Mouse (Mus musculus): ENCODE measurements around the gene Gata5. TPM values are rescaled to one million over a fixed set of nuclear protein-coding genes. Genes with fewer than 3 reads are reported as not detected.
A peak's percentile ranks its signal among the peaks of the same experiment; 100 is the strongest.

Gata5 gene
- polyA plus RNA-seq, 1 experiment from 2014 or later = 1.9 TPM

DNA sequence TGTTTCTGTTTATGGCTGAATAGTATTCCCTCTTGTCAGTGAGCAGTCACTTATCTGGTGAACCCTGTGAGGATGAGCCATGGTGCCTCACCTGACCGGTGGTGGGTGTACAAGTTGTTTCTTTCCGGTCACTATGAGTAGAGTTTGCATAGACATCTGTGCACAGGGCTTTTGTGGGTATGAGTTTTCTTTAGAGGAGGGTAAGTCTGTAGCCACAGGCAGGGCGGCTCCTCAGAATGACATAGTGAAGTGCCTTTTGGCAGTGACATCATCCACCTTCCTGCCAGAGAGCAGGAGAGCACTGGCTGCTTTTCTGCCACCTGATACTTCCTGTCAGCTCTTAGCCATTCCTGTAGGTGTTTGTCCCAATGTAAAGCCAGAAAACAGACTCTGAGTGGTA, 29.0 kb downstream of the Gata5 start:
- ATAC-seq (replicated peaks; ENCODE audit: low FRiP score, low read depth) (no peak), DNase-seq (ENCODE audit: low spot score) (no peak)
- no peaks in the 10 kb centered on the region for H3K36me3 ChIP-seq (ENCODE audit: insufficient read depth, low read length)
- 84% methylated on average over 3 of the region's 3 CpGs for WGBS
- TF ChIP-seq CTCF (IDR thresholded peaks at IDR 0.05; ENCODE audit: low read depth) = no peak
- H3K27me3 ChIP-seq (ENCODE audit: insufficient read depth, low read length) = no peaks in the 10 kb centered on the region
- no peaks in the 10 kb centered on the region for H3K9me3 ChIP-seq (replicated peaks; ENCODE audit: low read length)
- no peak overlapping the region for H3K4me3 ChIP-seq (replicated peaks; ENCODE audit: low read depth, low read length)
- no peak overlapping the region for H3K4me2 ChIP-seq (ENCODE audit: low read length)
- H3K9ac ChIP-seq (ENCODE audit: low read depth, low read length) = no peak overlapping the region
- no peak overlapping the region for H3K27ac ChIP-seq
- no peaks in the 10 kb centered on the region for H3K4me1 ChIP-seq (replicated peaks; ENCODE audit: insufficient read depth, low read length)

DNA sequence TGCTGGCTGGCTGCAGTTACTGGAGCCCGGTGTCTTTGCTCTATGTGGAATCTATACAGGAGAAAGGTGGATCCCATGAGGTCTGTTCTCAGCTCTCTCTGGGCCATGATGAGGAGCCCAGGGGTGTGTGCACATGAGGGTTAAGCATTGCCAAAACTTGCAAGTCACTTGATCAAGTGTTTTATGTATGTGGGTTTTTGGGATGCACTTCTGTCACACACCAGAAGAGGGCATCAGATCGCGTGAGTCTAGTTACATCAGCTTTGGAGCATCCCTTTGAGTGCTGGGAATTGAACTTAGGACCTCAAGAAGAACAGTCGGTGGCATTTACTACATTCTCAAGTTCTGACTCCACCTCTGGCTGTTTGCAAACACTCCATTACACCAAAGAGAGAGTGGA, 29.9 kb downstream of the Gata5 start:
- DNase-seq (ENCODE audit: low spot score) (no peak), ATAC-seq (replicated peaks; ENCODE audit: low FRiP score, low read depth) (no peak)
- Histone ChIP-seq H3K9me3 (replicated peaks; ENCODE audit: low read length) (no peaks in the 10 kb centered on the region), H3K36me3 (ENCODE audit: insufficient read depth, low read length) (no peaks in the 10 kb centered on the region), H3K4me2 (ENCODE audit: low read length) (no peak overlapping the region), H3K4me3 (replicated peaks; ENCODE audit: low read depth, low read length) (no peak overlapping the region), H3K9ac (ENCODE audit: low read depth, low read length) (no peak overlapping the region), H3K4me1 (replicated peaks; ENCODE audit: insufficient read depth, low read length) (no peaks in the 10 kb centered on the region), H3K27me3 (ENCODE audit: insufficient read depth, low read length) (no peaks in the 10 kb centered on the region), H3K27ac (no peak overlapping the region)
- peak; percentile 25; the same call in 1 of the 2 replicates for TF ChIP-seq CTCF (IDR thresholded peaks at IDR 0.05; ENCODE audit: low read depth)
- 68% methylated on average over 4 of the region's 4 CpGs for WGBS

DNA sequence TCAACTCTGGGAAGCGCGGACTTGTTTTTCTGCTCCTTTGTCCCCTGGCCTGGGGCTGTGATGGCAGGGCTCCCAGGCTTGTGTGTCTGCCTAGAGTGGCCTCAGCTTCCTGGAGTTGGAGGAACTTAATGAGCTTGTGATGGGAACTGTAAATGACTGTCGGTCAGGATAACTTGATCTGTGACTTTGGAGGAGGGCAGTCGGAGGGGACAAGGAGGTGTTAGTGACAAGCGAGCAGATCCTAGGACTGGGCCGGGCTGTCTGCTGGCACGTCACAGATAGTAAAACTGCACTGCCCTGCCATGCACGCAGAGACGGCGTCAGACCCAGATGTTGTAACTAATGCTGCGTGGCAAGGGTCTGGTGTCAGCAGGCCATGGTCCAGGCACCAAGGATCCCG, 31.0 kb downstream of the Gata5 start:
- H3K9ac ChIP-seq (ENCODE audit: low read depth, low read length) = no peak overlapping the region
- H3K9me3 ChIP-seq (replicated peaks; ENCODE audit: low read length) = no peaks in the 10 kb centered on the region
- H3K27me3 ChIP-seq (ENCODE audit: insufficient read depth, low read length) = no peaks in the 10 kb centered on the region
- no peak overlapping the region for H3K4me2 ChIP-seq (ENCODE audit: low read length)
- H3K36me3 ChIP-seq (ENCODE audit: insufficient read depth, low read length) = no peaks in the 10 kb centered on the region
- 40% methylated on average over 12 of the region's 12 CpGs for WGBS
- TF ChIP-seq CTCF (IDR thresholded peaks at IDR 0.05; ENCODE audit: low read depth) = no peak
- ATAC-seq (replicated peaks; ENCODE audit: low FRiP score, low read depth) (no peak), DNase-seq (ENCODE audit: low spot score) (peak; percentile 18)
- H3K27ac ChIP-seq = no peak overlapping the region
- H3K4me1 ChIP-seq (replicated peaks; ENCODE audit: insufficient read depth, low read length) = no peaks in the 10 kb centered on the region
- H3K4me3 ChIP-seq (replicated peaks; ENCODE audit: low read depth, low read length) = no peak overlapping the region

DNA sequence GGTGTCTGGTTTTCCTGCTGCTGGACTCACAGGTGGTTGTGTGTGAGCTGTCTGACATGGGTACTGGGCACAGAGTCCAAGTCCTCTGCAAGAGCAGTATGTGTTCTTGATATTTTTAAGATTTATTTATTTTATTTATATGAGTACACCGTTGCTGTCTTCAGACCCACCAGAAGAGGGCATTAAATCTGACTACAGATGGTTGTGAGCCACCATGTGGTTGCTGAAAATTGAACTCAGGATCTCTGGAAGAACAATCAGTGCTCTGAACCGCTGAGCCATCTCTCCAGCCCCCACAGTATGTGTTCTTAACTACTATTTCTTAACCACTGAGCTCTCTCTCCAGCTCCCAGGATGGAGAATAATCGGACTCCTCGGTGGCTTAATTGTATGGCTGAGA, 32.3 kb downstream of the Gata5 start:
- Histone ChIP-seq H3K4me3 (replicated peaks; ENCODE audit: low read depth, low read length) (no peak overlapping the region), H3K9me3 (replicated peaks; ENCODE audit: low read length) (no peaks in the 10 kb centered on the region), H3K4me2 (ENCODE audit: low read length) (no peak overlapping the region), H3K4me1 (replicated peaks; ENCODE audit: insufficient read depth, low read length) (no peaks in the 10 kb centered on the region), H3K36me3 (ENCODE audit: insufficient read depth, low read length) (no peaks in the 10 kb centered on the region), H3K27ac (no peak overlapping the region), H3K27me3 (ENCODE audit: insufficient read depth, low read length) (no peaks in the 10 kb centered on the region), H3K9ac (ENCODE audit: low read depth, low read length) (no peak overlapping the region)
- WGBS = 85% methylated on average over 4 of the region's 4 CpGs
- DNase-seq (ENCODE audit: low spot score) = no peak
- TF ChIP-seq CTCF (IDR thresholded peaks at IDR 0.05; ENCODE audit: low read depth) = peak; percentile 19; the same call in 1 of the 2 replicates
- ATAC-seq (replicated peaks; ENCODE audit: low FRiP score, low read depth) = no peak

DNA sequence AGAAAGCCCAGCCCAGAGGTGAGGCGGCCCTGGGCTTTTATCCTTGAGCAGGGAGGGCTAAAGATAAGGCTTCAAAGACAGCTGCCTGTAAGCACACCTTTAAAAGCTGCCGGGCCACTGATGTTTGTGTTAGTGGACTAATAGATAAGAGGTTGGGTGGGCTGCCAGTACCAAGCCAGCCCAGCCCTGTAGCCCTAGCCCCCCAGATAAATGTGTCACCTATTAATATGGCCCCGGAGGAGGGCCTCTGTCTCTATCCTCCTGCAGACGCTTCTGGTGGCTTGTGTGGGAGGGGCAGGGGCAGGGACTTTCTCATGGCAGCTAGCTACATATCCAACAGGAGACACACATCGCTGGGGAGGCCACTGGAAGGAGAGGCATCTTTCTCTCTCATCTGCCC, 33.7 kb downstream of the Gata5 start:
- no peak for TF ChIP-seq CTCF (IDR thresholded peaks at IDR 0.05; ENCODE audit: low read depth)
- H3K27me3 ChIP-seq (ENCODE audit: insufficient read depth, low read length) = no peaks in the 10 kb centered on the region
- H3K36me3 ChIP-seq (ENCODE audit: insufficient read depth, low read length) = no peaks in the 10 kb centered on the region
- H3K4me3 ChIP-seq (replicated peaks; ENCODE audit: low read depth, low read length) = no peak overlapping the region
- H3K27ac ChIP-seq = no peak overlapping the region
- no peaks in the 10 kb centered on the region for H3K4me1 ChIP-seq (replicated peaks; ENCODE audit: insufficient read depth, low read length)
- ATAC-seq (replicated peaks; ENCODE audit: low FRiP score, low read depth) (no peak), DNase-seq (ENCODE audit: low spot score) (no peak)
- H3K9me3 ChIP-seq (replicated peaks; ENCODE audit: low read length) = no peaks in the 10 kb centered on the region
- no peak overlapping the region for H3K4me2 ChIP-seq (ENCODE audit: low read length)
- no peak overlapping the region for H3K9ac ChIP-seq (ENCODE audit: low read depth, low read length)
- WGBS = 35% methylated on average over 5 of the region's 5 CpGs

DNA sequence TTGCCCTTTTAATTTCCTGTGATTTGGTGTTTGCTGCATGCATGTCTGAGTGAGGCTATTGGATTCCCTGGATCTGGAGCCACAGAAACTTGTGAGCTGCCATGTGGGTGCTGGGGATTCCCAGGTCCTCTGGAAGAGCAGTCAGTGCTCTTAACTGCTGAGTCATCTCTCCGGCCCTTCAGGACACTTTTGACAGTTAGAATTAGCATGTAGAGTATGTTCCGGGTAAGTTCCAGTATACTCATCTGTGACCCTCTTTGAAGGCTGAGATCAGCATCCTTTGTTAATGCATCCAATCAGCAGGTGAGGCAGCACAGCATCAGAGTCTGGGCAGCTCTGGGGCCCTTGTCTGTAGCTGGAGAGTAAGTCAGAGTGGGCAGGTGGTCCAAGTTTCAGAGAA, 34.2 kb downstream of the Gata5 start:
- no peak overlapping the region for H3K27ac ChIP-seq

DNA sequence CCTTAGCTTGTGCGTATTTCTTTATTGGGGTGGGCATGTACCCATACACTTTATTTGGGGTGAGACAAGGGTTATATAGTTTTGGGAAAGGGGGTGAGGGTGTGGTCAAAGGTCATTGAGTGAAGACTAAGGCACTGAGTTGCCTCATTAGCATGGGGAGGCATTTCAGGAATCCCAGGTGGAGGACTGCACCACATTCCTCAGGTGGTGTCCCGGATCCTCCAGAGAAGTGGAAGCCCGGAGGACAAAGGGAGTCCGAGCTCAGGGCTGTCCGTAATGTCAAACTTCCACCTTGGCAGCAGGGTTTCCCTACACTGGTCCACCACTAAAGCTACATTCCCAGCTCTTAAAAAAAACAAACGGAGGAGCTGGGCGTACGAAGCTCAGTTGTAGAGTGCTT, 41.6 kb downstream of the Gata5 start:
- no peaks in the 10 kb centered on the region for H3K36me3 ChIP-seq (ENCODE audit: insufficient read depth, low read length)
- no peaks in the 10 kb centered on the region for H3K4me1 ChIP-seq (replicated peaks; ENCODE audit: insufficient read depth, low read length)
- WGBS = 63% methylated on average over 8 of the region's 8 CpGs

More for the DNA sequence above, 34.2 kb downstream of the Gata5 start:
- Histone ChIP-seq H3K4me1 (replicated peaks; ENCODE audit: insufficient read depth, low read length) (no peaks in the 10 kb centered on the region), H3K9ac (ENCODE audit: low read depth, low read length) (no peak overlapping the region), H3K36me3 (ENCODE audit: insufficient read depth, low read length) (no peaks in the 10 kb centered on the region), H3K4me2 (ENCODE audit: low read length) (no peak overlapping the region), H3K9me3 (replicated peaks; ENCODE audit: low read length) (no peaks in the 10 kb centered on the region), H3K4me3 (replicated peaks; ENCODE audit: low read depth, low read length) (no peak overlapping the region), H3K27me3 (ENCODE audit: insufficient read depth, low read length) (no peaks in the 10 kb centered on the region)
- TF ChIP-seq CTCF (IDR thresholded peaks at IDR 0.05; ENCODE audit: low read depth) = no peak
- no peak for DNase-seq (ENCODE audit: low spot score)
- WGBS = 64% methylated on average over 2 of the region's 2 CpGs
- ATAC-seq (replicated peaks; ENCODE audit: low FRiP score, low read depth) = no peak

More for the DNA sequence above, 41.6 kb downstream of the Gata5 start:
- Histone ChIP-seq H3K4me2 (ENCODE audit: low read length) (no peak overlapping the region), H3K9ac (ENCODE audit: low read depth, low read length) (no peak overlapping the region), H3K27me3 (ENCODE audit: insufficient read depth, low read length) (no peaks in the 10 kb centered on the region), H3K9me3 (replicated peaks; ENCODE audit: low read length) (no peaks in the 10 kb centered on the region), H3K4me3 (replicated peaks; ENCODE audit: low read depth, low read length) (no peak overlapping the region), H3K27ac (no peak overlapping the region)
- ATAC-seq (replicated peaks; ENCODE audit: low FRiP score, low read depth) (no peak), DNase-seq (ENCODE audit: low spot score) (no peak)
- no peak for TF ChIP-seq CTCF (IDR thresholded peaks at IDR 0.05; ENCODE audit: low read depth)
